Mouse (Mus musculus) liver, postnatal 0 days (tissue): ENCODE measurements around the gene Rgs8. TPM values are rescaled to one million over a fixed set of nuclear protein-coding genes. Genes with fewer than 3 reads are reported as not detected.

Experiments
- ATAC-seq: fragments of 200-750 bp; cut with Nextera tagmentation; 2 replicates; pipeline ENCODE4 v1.8.0; 2017; ENCODE audit warnings: mild to moderate bottlenecking, moderate library complexity
- DNase-seq: peaks from one replicate; pipeline ENCODE4 v3.0.0-alpha.2; 2016
- H3K27ac ChIP-seq: fragments of 300-500 bp; sonication (generic); 2 replicates; pipeline ENCODE4 v1.5.1; 2014; ENCODE audit warnings: antibody characterized with exemption, moderate library complexity, mild to moderate bottlenecking, low read depth
- H3K27me3 ChIP-seq: fragments of 300-500 bp; sonication (generic); 2 replicates; pipeline ENCODE4 v1.6.1; 2014; ENCODE audit warnings: low read length, control low read depth, mixed read lengths; ENCODE audit not compliant: insufficient read depth
- H3K36me3 ChIP-seq: fragments of 300-500 bp; sonication (generic); replicated peaks from 2 replicates; pipeline ENCODE4 v1.6.1; 2014; ENCODE audit warnings: mild to moderate bottlenecking, control low read depth, low read length, moderate library complexity, mixed read lengths; ENCODE audit not compliant: insufficient read depth
- H3K4me1 ChIP-seq: fragments of 300-500 bp; sonication (generic); 2 replicates; pipeline ENCODE4 v1.6.1; 2014; ENCODE audit warnings: antibody characterized with exemption, mild to moderate bottlenecking, control low read depth; ENCODE audit not compliant: insufficient read depth
- H3K4me2 ChIP-seq: fragments of 300-500 bp; sonication (generic); 2 replicates; pipeline ENCODE4 v1.6.1; 2014; ENCODE audit warnings: low read depth, mild to moderate bottlenecking, low read length, moderate library complexity, mixed read lengths
- H3K4me3 ChIP-seq: fragments of 300-500 bp; sonication (generic); 2 replicates; pipeline ENCODE4 v1.5.1; 2014; ENCODE audit warnings: low read depth, low read length
- H3K9ac ChIP-seq: fragments of 300-500 bp; sonication (generic); replicated peaks from 2 replicates; pipeline ENCODE4 v1.6.1; 2014; ENCODE audit warnings: mild to moderate bottlenecking, moderate library complexity
- H3K9me3 ChIP-seq: fragments of 300-500 bp; sonication (generic); 2 replicates; pipeline ENCODE4 v1.6.1; 2016; ENCODE audit warnings: mild to moderate bottlenecking, control low read depth, low read length, mixed read lengths
- CTCF ChIP-seq: sonication (generic); IDR thresholded peaks from 2 replicates; pipeline ENCODE4 v1.5.1; 2016; ENCODE audit warnings: antibody characterized with exemption, low read depth
- EP300 ChIP-seq: IDR thresholded peaks from 2 replicates; pipeline ENCODE4 v1.6.1; 2016; ENCODE audit warnings: antibody characterized with exemption, low read depth, mild to moderate bottlenecking
- WGBS: fragments of 180-500 bp; shearing (Covaris S2); extraction: QIAGEN DNeasy Blood & Tissue Kit; methylation state at CpG from one replicate; pipeline ENCODE4 v1.1.7; 2014; ENCODE audit not compliant: insufficient replicate concordance; 5-methylcytosine and 5-hydroxymethylcytosine counted together
- polyA plus RNA-seq: library from polyadenylated mRNA; unstranded; fragments of >200 nt; fragmentation: Nextera tagmentation; extraction: Ambion mirVana; gene quantifications from 2 replicates; pipeline ENCODE4 v1.2.1, GENCODE M21; 2015

The Rgs8 gene
- polyA plus RNA-seq, 1 experiment from 2014 or later, result not detected

DNA sequence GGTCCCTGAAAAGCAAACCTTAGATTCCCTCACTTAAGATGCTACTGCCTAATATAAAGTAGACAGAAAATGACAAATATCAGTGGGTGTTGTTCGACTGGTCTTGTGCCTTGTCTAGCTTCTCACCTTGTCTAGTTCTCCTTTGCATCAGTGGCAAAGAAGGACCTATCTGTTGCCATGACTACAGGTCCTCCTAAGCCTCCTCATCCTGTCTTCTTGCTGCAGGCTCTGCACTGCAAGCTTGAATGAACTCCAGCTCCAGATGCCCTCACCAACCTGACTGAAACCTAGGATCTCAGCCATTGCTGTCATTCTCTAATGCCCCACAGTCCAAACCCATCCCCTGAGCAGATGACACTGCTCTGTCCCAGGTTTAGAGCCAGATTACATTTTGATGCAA lies 65.2 kb downstream of the Rgs8 start:
- Histone ChIP-seq H3K4me1 (no peaks in the 10 kb centered on the region), H3K9me3 (no peaks in the 10 kb centered on the region), H3K4me3 (no peak overlapping the region), H3K27me3 (no peaks in the 10 kb centered on the region), H3K27ac (no peak overlapping the region), H3K36me3 (no peaks in the 10 kb centered on the region), H3K9ac (no peak overlapping the region), H3K4me2 (no peak overlapping the region)
- 71% methylated on average over 1 of the region's 1 CpGs for WGBS
- TF ChIP-seq CTCF (no peak), EP300 (no peak)
- no peak for ATAC-seq
- no peak for DNase-seq

DNA sequence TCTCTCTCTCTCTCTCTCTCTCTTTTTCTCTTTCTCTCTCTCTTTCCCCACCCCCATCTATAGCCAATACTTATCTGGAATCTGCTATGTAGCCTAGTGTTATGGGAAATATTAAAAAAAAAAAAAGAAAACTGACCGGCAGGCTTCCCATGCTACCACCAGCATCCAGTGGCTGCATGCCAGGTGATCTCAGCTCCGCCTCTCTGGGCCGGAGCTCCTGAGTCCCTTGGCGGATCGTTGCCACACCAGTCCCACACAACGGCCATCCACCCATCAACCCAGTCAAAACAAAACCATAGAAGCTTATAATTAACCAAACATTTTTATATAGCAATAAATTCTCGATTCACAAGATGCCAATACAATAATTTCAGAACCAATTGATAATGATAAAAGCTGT lies 68.1 kb downstream of the Rgs8 start:
- Histone ChIP-seq H3K4me2 (no peak overlapping the region), H3K9me3 (no peaks in the 10 kb centered on the region), H3K36me3 (no peaks in the 10 kb centered on the region), H3K27me3 (no peaks in the 10 kb centered on the region), H3K9ac (no peak overlapping the region), H3K4me1 (no peaks in the 10 kb centered on the region), H3K27ac (no peak overlapping the region), H3K4me3 (no peak overlapping the region)
- no peak for TF ChIP-seq EP300
- TF ChIP-seq CTCF, result no peak
- ATAC-seq (no peak), DNase-seq (no peak)
- WGBS, result 74% methylated on average over 7 of the region's 7 CpGs

- DNase-seq, result no peak
- Histone ChIP-seq H3K27ac (no peak overlapping the region), H3K9ac (no peak overlapping the region), H3K4me3 (no peak overlapping the region), H3K4me2 (no peak overlapping the region), H3K36me3 (no peaks in the 10 kb centered on the region), H3K9me3 (no peaks in the 10 kb centered on the region), H3K4me1 (no peaks in the 10 kb centered on the region), H3K27me3 (no peaks in the 10 kb centered on the region)
- 68% methylated on average over 9 of the region's 9 CpGs for WGBS
- TF ChIP-seq EP300, result no peak
- TF ChIP-seq CTCF, result no peak
- no peak for ATAC-seq
Measured at GRCm38 (mm10) chr1:153721565-153722310, 68.9 kb downstream of the Rgs8 start.

DNA sequence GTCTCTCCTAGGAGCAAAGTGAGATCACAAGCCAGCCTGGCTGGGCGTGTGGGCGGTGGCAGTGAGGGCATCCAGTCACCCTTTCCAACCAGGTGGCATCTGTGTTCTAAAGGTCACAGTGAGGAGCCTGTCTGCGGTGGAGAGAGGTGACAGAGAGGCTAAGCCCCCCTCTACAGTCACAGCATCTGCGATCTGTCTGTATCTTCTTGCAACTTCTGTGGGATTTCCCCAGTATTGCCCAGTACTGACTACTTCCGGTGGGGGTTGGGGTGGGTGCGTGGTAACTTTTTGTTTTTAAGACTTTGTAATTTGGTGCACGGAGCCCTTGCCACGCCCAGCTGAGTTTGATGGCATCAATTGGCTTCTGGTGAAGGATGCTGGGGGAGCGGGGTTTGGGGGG lies 70.6 kb downstream of the Rgs8 start:
- TF ChIP-seq CTCF, result no peak
- TF ChIP-seq EP300, result no peak
- no peak overlapping the region for H3K27ac ChIP-seq
- H3K4me3 ChIP-seq, result no peak overlapping the region
- no peaks in the 10 kb centered on the region for H3K36me3 ChIP-seq
- no peak overlapping the region for H3K4me2 ChIP-seq
- H3K9me3 ChIP-seq, result no peaks in the 10 kb centered on the region
- H3K27me3 ChIP-seq, result no peaks in the 10 kb centered on the region
- DNase-seq (no peak), ATAC-seq (no peak)
- WGBS, result 69% methylated on average over 9 of the region's 9 CpGs
- no peak overlapping the region for H3K9ac ChIP-seq
- no peaks in the 10 kb centered on the region; the same call in 1 of the 2 replicates for H3K4me1 ChIP-seq

DNA sequence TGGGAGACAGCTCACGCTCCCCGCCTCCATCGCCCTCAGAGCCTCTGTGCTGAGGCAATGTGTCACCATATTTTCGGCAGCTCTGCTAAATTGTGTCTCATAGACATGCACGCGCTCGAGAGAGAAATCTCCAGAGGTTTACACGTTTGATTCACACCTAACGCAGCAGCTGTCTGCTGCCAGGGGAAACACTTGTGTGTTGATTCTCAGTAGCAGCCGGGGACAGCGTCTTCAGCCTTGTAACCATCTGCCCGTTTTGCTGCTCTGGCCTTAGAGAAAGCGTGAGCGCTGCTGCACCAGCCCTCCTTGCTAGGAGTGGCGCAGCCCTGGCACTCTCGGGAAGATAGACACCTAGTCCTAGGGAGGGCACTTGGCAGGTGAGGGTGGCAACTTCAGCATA lies 73.8 kb downstream of the Rgs8 start:
- H3K27ac ChIP-seq, result no peak overlapping the region
- H3K4me1 ChIP-seq, result no peaks in the 10 kb centered on the region; the same call in 1 of the 2 replicates
- DNase-seq (no peak), ATAC-seq (no peak)
- 85% methylated on average over 16 of the region's 16 CpGs for WGBS
- no peaks in the 10 kb centered on the region for H3K27me3 ChIP-seq
- no peak overlapping the region for H3K4me2 ChIP-seq
- no peaks in the 10 kb centered on the region for H3K9me3 ChIP-seq
- H3K9ac ChIP-seq, result no peak overlapping the region
- TF ChIP-seq CTCF, result no peak
- no peak for TF ChIP-seq EP300
- no peaks in the 10 kb centered on the region for H3K36me3 ChIP-seq
- no peak overlapping the region for H3K4me3 ChIP-seq

DNA sequence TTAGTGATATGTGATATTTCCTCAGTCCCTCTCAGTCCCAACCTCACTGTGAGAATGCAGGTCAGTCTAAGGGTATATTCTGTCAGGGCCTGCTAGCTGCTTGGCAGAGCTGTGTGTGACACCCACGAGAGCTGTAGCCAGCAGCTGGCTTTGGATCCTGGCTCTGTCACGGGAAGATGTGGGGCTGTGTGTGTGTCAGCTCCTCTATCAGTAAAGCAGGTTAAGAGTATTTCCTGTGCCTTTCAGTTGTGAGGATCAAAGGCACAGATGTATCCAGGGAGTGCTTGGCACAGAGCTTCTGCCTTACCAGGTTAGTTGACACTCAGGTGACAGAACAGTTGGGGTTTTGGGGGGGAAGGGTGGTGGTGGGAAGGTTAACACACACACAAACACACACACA lies 77.0 kb downstream of the Rgs8 start:
- ATAC-seq (no peak), DNase-seq (no peak)
- Histone ChIP-seq H3K36me3 (no peaks in the 10 kb centered on the region), H3K4me1 (no peaks in the 10 kb centered on the region; the same call in 1 of the 2 replicates), H3K27me3 (no peaks in the 10 kb centered on the region), H3K9ac (no peak overlapping the region), H3K9me3 (no peaks in the 10 kb centered on the region), H3K27ac (no peak overlapping the region), H3K4me2 (no peak overlapping the region), H3K4me3 (no peak overlapping the region)
- TF ChIP-seq EP300, result no peak
- no peak for TF ChIP-seq CTCF
- WGBS, result 63% methylated on average over 2 of the region's 2 CpGs
